Mouse (Mus musculus) hindbrain, embryonic 14.5 days (tissue): Measurements from ENCODE around the gene Casp3. TPM values are rescaled to one million over a fixed set of nuclear protein-coding genes. Genes with fewer than 3 reads are reported as not detected.
"Not testable (repeated sequence)": the region's sequence is repeated elsewhere in the genome, so short reads cannot be mapped to it uniquely, and the experiment has no call there.

ENCODE experiments used
- ATAC-seq: fragments of 200-750 bp; cut with Nextera tagmentation; 2 replicates; pipeline ENCODE4 v1.8.0; 2017; ENCODE audit warnings: moderate number of reproducible peaks, mild to moderate bottlenecking, moderate TSS enrichment, moderate library complexity; ENCODE audit not compliant: low FRiP score
- DNase-seq: peaks from one replicate; pipeline ENCODE4 v3.0.0-alpha.2; 2015; ENCODE audit warnings: low spot score
- H3K27ac ChIP-seq: fragments of 300-500 bp; sonication (generic); 2 replicates; pipeline ENCODE4 v1.5.1; 2014; ENCODE audit warnings: mild to moderate bottlenecking, moderate library complexity
- H3K27me3 ChIP-seq: fragments of 300-500 bp; sonication (generic); 2 replicates; pipeline ENCODE4 v1.6.1; 2014; ENCODE audit warnings: mild to moderate bottlenecking, low read length, mixed read lengths; ENCODE audit not compliant: control insufficient read depth, insufficient read depth
- H3K36me3 ChIP-seq: fragments of 300-500 bp; sonication (generic); replicated peaks from 2 replicates; pipeline ENCODE4 v1.6.1; 2014; ENCODE audit not compliant: control insufficient read depth, insufficient read depth
- H3K4me1 ChIP-seq: fragments of 300-500 bp; sonication (generic); replicated peaks from 2 replicates; pipeline ENCODE4 v1.6.1; 2014; ENCODE audit warnings: antibody characterized with exemption, low read length, mixed read lengths; ENCODE audit not compliant: control insufficient read depth, insufficient read depth
- H3K4me2 ChIP-seq: fragments of 300-500 bp; sonication (generic); replicated peaks from 2 replicates; pipeline ENCODE4 v1.6.1; 2014; ENCODE audit warnings: mild to moderate bottlenecking, moderate library complexity
- H3K4me3 ChIP-seq: fragments of 300-500 bp; sonication (generic); replicated peaks from 2 replicates; pipeline ENCODE4 v1.5.1; 2014; ENCODE audit warnings: mild to moderate bottlenecking, low read length
- H3K9ac ChIP-seq: fragments of 300-500 bp; sonication (generic); 2 replicates; pipeline ENCODE4 v1.6.1; 2014
- H3K9me3 ChIP-seq: fragments of 300-500 bp; sonication (generic); 2 replicates; pipeline ENCODE4 v1.6.1; 2016; ENCODE audit warnings: low read length; ENCODE audit not compliant: control insufficient read depth
- WGBS: fragments of 180-500 bp; shearing (Covaris S2); extraction: QIAGEN DNeasy Blood & Tissue Kit; methylation state at CpG from one replicate; pipeline ENCODE4 v1.1.7; 2014; 5-methylcytosine and 5-hydroxymethylcytosine counted together
- polyA plus RNA-seq: library from polyadenylated mRNA; unstranded; fragments of >200 nt; fragmentation: Nextera tagmentation; extraction: Ambion mirVana; gene quantifications from 2 replicates; pipeline ENCODE4 v1.2.1, GENCODE M21; 2014

The Casp3 gene
- 178 and 212 TPM in 2 replicates for polyA plus RNA-seq

DNA sequence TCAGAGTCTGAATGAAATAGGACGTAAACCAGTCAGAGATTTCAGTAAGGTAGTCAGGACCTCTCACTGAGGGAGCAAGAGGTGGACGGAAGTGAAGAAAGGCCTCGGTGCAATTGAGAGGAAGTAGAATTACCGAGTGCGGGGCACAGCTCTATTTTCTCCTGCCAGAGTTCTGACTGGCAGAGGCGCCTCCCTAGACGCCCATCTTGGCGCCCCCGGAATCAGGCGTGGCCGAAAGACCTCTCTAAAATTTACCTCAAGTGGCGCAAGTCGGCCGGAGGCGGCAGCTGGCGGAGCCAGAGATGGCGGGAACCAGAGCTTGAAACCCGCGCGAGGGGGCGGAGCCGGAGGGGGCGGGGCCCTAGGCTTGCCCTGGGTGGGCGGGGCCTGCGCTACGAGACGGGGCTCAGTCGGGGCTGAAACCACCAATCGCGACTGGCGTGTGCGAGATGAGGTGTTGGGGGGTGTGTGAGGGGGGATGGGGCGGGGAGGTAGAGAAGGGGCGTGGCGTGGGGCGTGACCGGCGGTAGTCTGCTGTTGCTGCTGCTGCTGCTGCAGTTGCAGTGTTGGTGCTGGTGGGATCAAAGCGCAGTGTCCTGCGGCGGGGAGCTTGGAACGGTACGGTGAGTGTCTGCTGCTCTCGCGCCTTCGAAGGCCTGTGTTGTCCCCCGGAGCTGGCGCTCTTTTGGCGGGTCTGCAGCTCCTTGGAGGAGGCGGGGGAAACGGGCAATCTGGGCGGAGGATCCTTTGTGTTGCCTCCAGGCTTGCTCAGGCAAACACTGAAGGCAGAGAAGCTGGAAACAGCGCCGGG is at the start of gene Casp3, which contains the start of gene Primpol:
Gene Casp3 (plus strand): TSS at position 413 of the 811 bp plus-strand sequence.
Gene Primpol (minus strand): TSS at position 334 of the 811 bp plus-strand sequence.
- Histone ChIP-seq H3K4me3 (peak within 1 kb of the TSS; percentile 51), H3K9ac (peak within 1 kb of the TSS; percentile 74), H3K27me3 (no peaks in the 10 kb centered on the region), H3K36me3 (no peaks in the 10 kb centered on the region), H3K4me2 (peak within 1 kb of the TSS; percentile 86), H3K9me3 (no peaks in the 10 kb centered on the region), H3K4me1 (peaks cover 26% of the 10 kb centered on the region), H3K27ac (peak within 1 kb of the TSS; percentile 93)
- under 1% methylated on average over 51 of the region's 54 CpGs for WGBS
- ATAC-seq (peak; percentile 98), DNase-seq (peak; percentile 95)

DNA sequence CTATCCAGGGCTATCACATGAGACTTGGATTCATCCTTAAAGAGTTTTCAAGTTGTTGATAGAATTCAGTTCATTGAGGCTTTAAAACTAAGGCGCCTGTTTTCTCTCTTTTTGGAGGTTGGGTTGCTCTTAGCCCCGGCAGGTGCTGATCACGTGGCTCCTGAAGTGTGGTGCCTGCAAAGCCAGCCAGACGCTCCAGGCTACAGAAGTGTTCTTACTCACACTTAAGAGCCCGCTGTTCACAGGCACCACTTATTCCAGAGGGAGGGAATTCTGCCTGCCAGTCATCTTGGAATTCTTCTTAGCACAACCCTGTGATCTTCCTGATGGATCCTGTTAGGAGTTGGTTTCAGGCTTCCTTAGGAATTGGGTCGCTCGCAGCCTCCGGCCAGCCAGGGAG is 49.1 kb upstream of the Casp3 start:
- ATAC-seq: no peak
- DNase-seq: no peak
- H3K4me3 ChIP-seq: no peak overlapping the region
- H3K9ac ChIP-seq: no peak overlapping the region
- no peak overlapping the region for H3K27ac ChIP-seq
- WGBS: 93% methylated on average over 8 of the region's 8 CpGs
- H3K27me3 ChIP-seq: no peaks in the 10 kb centered on the region
- 0 out of 2 replicates have a peak, but pooled peaks cover under 1% of the 10 kb centered on the region for H3K36me3 ChIP-seq
- H3K4me2 ChIP-seq: no peak overlapping the region
- no peaks in the 10 kb centered on the region for H3K9me3 ChIP-seq
- H3K4me1 ChIP-seq: no peaks in the 10 kb centered on the region

DNA sequence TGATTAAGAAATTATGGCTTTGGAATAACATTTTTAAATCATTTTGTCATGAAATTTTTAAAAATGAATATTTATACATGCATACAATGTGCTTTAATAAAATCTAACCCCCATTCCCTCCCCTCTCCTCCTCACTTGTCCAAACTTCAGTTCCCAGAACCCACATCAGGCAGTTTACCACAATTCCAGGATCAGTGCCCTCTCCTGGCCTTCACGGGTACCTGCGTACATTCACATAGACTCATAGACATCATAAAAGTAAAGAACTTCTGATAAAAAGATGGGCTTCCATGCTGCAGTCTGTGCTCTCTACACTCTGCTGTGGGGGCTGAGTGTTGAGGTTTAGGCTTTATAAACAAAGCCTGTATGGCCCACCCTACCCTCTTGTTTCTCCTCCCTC is 48.1 kb upstream of the Casp3 start:
- Histone ChIP-seq H3K4me3 (no peak overlapping the region), H3K9me3 (no peaks in the 10 kb centered on the region), H3K4me1 (no peaks in the 10 kb centered on the region), H3K9ac (no peak overlapping the region), H3K27me3 (no peaks in the 10 kb centered on the region), H3K27ac (no peak overlapping the region), H3K36me3 (peaks cover 4% of the 10 kb centered on the region; the same call in 1 of the 2 replicates), H3K4me2 (no peak overlapping the region)
- DNase-seq: no peak
- WGBS: 90% methylated on average over 2 of the region's 2 CpGs
- no peak for ATAC-seq

GRCm38 (mm10) chr8:46569659-46570441 is 47.2 kb upstream of the Casp3 start:
- Histone ChIP-seq H3K27me3 (no peaks in the 10 kb centered on the region), H3K27ac (no peak overlapping the region), H3K36me3 (peaks cover 12% of the 10 kb centered on the region; the same call in 1 of the 2 replicates), H3K9me3 (no peaks in the 10 kb centered on the region), H3K9ac (no peak overlapping the region), H3K4me1 (no peaks in the 10 kb centered on the region), H3K4me3 (no peak overlapping the region), H3K4me2 (no peak overlapping the region)
- no peak for ATAC-seq
- WGBS: 92% methylated on average over 19 of the region's 19 CpGs
- DNase-seq: no peak

DNA sequence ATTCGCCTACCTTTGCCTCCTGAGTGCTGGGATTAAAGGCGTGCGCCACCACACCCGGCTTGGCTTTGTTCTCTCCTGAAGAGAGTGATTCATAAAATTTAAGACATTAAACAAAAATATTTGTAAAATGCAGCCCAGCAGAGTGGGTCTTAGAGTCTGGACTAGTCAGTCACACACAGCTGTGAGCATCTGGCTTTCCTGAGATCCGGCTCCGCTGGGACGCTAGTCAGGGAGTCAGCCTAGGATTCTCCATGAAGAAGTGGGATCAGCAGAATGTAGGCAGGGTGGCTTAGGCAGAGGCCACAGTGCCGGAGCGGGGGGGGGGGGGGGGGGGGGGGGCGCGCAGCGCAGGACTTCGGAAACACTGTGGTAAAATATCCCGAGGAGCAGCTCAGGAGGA is 46.4 kb upstream of the Casp3 start:
- Histone ChIP-seq H3K4me3 (no peak overlapping the region), H3K4me2 (no peak overlapping the region), H3K9ac (no peak overlapping the region), H3K9me3 (no peaks in the 10 kb centered on the region), H3K4me1 (no peaks in the 10 kb centered on the region), H3K27me3 (no peaks in the 10 kb centered on the region), H3K27ac (no peak overlapping the region), H3K36me3 (peaks cover 19% of the 10 kb centered on the region)
- ATAC-seq: no peak
- WGBS: 95% methylated on average over 9 of the region's 14 CpGs
- no peak for DNase-seq

DNA sequence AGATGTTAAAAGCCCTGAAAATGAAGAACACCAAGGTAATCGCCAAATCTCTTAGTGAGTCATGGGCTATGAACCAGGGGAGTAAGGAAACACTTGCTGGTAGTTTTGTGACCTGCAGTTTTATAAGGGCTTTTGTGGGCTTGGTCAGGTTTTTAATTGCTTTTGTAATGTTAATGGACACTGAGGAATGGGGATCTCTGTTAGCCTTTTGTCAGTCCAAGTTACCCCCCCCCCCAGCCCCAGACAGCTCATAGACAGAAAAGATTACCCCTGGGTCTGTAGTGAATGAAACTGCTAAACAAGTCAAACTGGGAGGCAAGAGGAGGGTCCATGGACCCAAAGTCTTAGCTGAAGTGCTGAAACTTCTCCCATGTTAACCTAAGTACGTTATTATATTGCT is 43.6 kb upstream of the Casp3 start:
- no peak for ATAC-seq
- DNase-seq: no peak
- Histone ChIP-seq H3K9ac (no peak overlapping the region), H3K27me3 (no peaks in the 10 kb centered on the region), H3K4me3 (no peak overlapping the region), H3K9me3 (no peaks in the 10 kb centered on the region), H3K4me1 (no peaks in the 10 kb centered on the region), H3K27ac (no peak overlapping the region), H3K36me3 (peaks cover 43% of the 10 kb centered on the region), H3K4me2 (no peak overlapping the region)
- WGBS: 83% methylated on average over 2 of the region's 2 CpGs

DNA sequence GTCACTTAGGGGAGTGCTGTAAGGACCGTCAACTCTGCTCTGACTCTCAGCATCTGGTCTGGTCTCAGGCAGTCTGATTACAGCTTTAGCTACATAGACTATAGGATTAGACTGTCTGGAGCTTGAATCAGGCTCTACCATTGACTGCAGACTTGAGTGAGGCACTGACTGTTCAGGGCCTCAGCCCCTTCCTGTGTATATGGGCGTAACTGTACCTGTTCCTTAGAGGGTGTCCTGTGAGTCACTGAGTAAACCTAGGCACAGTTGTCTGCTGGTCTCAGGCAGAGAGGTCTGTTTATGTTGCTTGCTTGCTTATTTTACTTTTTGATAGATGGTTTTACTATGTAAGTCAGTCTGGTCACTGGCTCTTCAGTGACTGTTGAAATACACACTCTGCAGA is 43.1 kb upstream of the Casp3 start:
- Histone ChIP-seq H3K27me3 (no peaks in the 10 kb centered on the region), H3K9me3 (no peaks in the 10 kb centered on the region), H3K36me3 (peaks cover 48% of the 10 kb centered on the region), H3K9ac (no peak overlapping the region), H3K4me3 (no peak overlapping the region), H3K4me2 (no peak overlapping the region), H3K27ac (no peak overlapping the region), H3K4me1 (no peaks in the 10 kb centered on the region)
- ATAC-seq (no peak), DNase-seq (no peak)
- WGBS: 95% methylated on average over 2 of the region's 2 CpGs

- Histone ChIP-seq H3K4me1 (no peaks in the 10 kb centered on the region), H3K9ac (no peak overlapping the region), H3K27me3 (no peaks in the 10 kb centered on the region), H3K9me3 (no peaks in the 10 kb centered on the region), H3K36me3 (peaks cover 63% of the 10 kb centered on the region), H3K27ac (no peak overlapping the region), H3K4me3 (no peak overlapping the region), H3K4me2 (no peak overlapping the region)
- WGBS: 95% methylated on average over 9 of the region's 9 CpGs
- no peak for ATAC-seq
- no peak for DNase-seq
These were observed 38.3 kb upstream of the Casp3 start for GRCm38 (mm10) chr8:46578794-46579193.

DNA sequence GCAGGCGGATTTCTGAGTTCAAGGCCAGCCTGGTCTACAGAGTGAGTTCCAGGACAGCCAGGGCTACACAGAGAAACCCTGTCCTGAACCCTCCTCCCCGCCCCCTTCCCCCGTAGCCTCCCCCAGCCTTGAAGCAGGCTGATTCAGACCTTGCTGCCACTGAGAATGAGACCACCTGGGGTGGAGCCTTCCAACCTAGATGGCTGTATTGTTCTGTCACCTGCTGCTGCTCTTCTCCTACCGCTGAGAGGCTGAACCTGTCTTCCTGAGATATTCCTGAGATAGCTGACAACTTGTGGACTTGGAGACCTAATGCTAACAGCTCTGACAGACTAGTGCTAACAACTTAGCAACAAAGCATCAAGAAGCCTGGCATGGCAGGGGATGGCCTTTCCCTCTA is 32.8 kb upstream of the Casp3 start:
- peaks cover 14% of the 10 kb centered on the region; the same call in 1 of the 2 replicates for H3K36me3 ChIP-seq
- H3K9me3 ChIP-seq, DNase-seq, H3K4me2 ChIP-seq, H3K27me3 ChIP-seq, H3K4me3 ChIP-seq, H3K9ac ChIP-seq, ATAC-seq, H3K4me1 ChIP-seq, H3K27ac ChIP-seq: not testable (repeated sequence)
- whole genome bisulfite sequencing: 53% methylated on average over 4 of the region's 4 CpGs
